Mouse (Mus musculus) frontal cortex, adult 2 months (tissue): ENCODE data around the gene Cd163. TPM values are rescaled to one million over a fixed set of nuclear protein-coding genes. Genes with fewer than 3 reads are reported as not detected.

Experiments
- DNase-seq, 2 experiments: peaks; one replicate each; pipeline ENCODE4 v3.0.0; 2022; ENCODE audit warnings: low spot score in 1 of 2; ENCODE audit errors: extremely low spot score in 1 of 2
- polyA plus RNA-seq: library from polyadenylated mRNA; depleted of rRNA; stranded (reverse); fragments of >200 nt; gene quantifications from 2 replicates; pipeline ENCODE4 v1.2.3, GENCODE M21; 2012; rRNA removed

The Cd163 gene
- polyA plus RNA-seq, 1 experiment: 0.58 TPM

DNA sequence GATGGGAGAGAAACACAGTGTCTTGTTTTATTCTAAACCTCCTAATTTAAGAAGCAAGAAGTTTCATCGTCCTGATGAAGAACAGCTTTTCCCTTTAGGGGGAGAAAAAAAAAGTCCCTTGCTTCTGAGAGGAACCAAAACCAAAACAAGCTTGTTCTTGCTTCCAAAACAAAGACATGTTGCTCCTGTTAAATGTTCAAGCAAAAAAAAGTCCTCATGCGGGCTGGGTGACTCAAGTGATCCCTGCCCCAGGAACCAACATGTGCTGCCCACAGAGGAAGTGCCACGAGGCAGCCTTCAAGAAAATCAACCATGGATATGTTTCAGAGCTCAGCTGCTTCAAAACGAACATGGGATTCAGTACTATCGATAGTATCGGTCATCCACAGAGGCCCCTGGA is 54.5 kb downstream of the Cd163 start:
- no peak for DNase-seq

DNA sequence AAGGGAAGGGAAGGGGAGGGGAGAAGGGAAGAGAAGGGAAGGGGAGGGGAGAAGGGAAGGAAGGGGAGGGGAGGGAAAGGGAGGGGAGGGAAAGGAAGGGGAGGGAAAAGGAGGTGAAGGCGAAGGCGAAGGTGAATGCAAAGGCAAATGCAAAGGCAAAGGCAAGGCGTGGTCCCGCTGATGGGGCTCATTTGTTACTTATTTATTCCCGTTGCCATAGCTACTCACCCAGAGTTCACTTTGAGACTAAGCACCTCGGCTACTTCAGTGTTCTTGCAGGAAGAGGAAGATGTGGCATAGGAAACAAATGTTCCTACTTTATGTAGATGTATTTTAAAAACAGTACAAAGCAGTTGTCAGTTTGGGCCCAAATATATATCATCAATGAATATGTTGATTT is 56.1 kb downstream of the Cd163 start:
- DNase-seq: no peak

- DNase-seq: no peak
These were observed 59.9 kb downstream of the Cd163 start for GRCm38 (mm10) chr6:124364328-124364727.

DNA sequence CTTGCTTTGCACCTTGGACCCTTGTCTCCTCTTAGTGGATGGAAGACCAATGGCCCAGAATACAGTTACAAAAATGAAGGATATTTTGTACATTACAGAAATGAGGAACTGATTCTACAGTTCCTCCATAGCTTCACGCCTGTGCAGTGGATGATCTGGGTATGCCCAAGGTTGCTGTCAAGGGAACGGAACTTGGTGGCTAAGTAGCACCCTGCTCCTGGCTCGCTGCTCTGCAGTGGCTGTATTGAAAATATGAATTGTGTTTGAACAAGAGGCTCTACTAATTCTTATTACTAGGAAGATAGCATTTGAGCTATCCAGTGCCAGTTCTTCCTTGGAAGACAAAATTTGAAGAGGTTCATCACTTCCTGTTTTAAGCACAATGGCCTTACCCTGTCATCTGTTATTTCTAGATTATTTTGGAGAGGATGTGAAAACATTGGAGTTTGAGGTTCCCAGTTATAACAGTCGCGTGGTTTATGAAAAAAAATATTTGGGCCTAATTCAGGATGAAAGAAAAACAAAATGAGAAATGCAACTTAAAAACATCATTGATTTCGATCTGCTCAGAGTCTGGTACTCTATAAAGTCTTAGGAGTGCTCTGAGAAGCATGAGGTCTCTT is 69.2 kb downstream of the Cd163 start:
- no peak for DNase-seq

GRCm38 (mm10) chr6:124374683-124375082 is 70.2 kb downstream of the Cd163 start:
- DNase-seq: no peak

DNA sequence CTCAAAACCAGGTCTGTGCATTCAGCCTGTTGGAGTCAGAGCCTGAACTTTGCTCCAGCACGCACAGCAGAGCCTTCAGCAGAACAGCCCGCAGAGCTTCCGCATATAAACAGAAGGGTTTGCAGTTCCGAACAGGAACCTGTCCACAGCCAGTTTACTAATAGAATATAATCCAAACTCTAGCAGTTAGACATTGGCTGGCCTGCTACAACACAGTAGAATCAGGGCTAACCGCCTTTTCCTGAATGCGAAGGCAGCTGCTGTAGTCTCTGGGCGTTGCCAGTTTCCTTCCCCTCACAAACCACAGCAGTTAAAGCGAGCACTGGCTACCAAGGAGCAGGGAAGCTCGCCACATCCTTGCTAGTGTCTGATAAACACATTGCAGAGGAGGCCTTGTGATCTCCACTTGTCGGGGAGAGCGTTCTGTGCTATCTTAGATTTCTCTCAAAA is 71.0 kb downstream of the Cd163 start:
- no peak for DNase-seq

DNA sequence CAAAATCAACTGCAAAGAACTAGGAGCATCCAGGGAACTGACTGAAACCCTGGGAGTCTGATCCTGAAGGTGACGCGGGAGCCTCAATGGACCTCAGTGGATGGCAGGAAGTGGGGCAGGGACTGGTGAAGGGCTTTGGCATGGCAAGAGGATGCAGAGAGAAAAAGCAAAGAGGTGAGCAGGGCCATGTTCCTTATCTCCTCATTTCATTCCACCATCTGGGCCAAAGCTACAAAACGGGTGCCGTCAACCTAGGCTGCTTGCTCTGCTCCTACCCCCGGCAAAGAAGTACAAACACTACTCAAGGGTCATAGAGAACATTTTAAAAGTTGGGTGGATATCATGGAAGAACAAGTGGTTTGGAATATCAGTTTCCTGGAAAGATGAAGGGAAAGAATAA is 71.9 kb downstream of the Cd163 start:
- DNase-seq: no peak

DNA sequence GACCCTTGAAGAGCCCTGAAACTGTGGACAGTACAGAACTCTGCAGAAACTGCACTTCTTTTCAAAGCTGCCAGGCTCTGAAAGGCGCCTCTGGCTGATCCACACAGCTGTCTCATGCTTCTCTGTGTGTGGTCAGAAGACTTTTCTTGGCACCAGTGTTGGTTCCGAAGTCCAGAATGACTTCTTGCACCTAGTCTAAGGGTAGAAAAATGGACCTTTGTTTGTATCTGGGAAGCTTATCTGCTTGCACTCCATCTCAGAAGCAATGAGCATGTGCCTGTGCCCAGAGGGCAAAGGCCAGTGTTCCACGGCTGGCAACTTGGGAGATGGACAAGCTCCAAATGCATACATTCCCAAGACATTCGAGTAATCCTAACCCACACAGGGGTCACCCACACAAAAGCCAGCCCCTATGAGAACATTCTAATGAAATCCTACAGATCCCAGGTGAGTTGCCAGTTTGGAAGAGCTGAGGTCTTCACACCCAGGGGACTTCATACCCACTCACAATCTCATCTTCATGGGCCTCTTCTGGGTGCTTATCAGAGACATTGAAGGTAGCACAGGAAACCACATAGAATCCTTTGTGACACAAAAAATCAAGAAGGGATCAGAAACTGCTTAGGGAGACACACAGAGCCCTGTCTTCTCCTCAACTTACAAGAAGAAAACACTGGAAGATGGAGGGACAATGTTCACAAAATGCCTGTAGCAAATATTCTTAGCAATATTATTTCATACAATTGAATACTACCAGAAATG is 73.2 kb downstream of the Cd163 start:
- DNase-seq: no peak

GRCm38 (mm10) chr6:124379331-124379730 is 74.9 kb downstream of the Cd163 start:
- DNase-seq: peak in 1 of 2 experiments; percentile 85

Other genes starting within 250 kb of the Cd163 start
- gene Vmn2r27, start 72.8 kb upstream of the Cd163 start, polyA plus RNA-seq: 0.02 and 0.11 TPM in 2 replicates
- 55.4 and 62.0 TPM in 2 replicates for gene Pex5, start 110.4 kb downstream of the Cd163 start, polyA plus RNA-seq
- gene Clstn3, start 160.1 kb downstream of the Cd163 start, polyA plus RNA-seq: 202 and 206 TPM in 2 replicates
- gene C1rl, start 188.5 kb downstream of the Cd163 start, polyA plus RNA-seq: 0.19 and 0.36 TPM in 2 replicates
- gene C1ra, start 207.7 kb downstream of the Cd163 start, polyA plus RNA-seq: 0.97 and 1.1 TPM in 2 replicates
- 1.6 and 2.3 TPM in 2 replicates for gene C1s1, start 237.7 kb downstream of the Cd163 start, polyA plus RNA-seq